Mouse (Mus musculus) gastrocnemius, postnatal 25 days (tissue): ENCODE measurements around the gene Banf2. TPM values are rescaled to one million over a fixed set of nuclear protein-coding genes. Genes with fewer than 3 reads are reported as not detected.

Source experiments
- DNase-seq: peaks from one replicate; pipeline ENCODE4 v3.0.0; 2022
- total RNA-seq, 2 experiments: library from RNA; stranded (reverse); gene quantifications; 1 replicate in 1 of 2; 2 replicates in 1 of 2; pipeline ENCODE4 v1.2.3; 2021

Banf2 gene
- total RNA-seq, 2 experiments from 2014 or later = not detected

DNA sequence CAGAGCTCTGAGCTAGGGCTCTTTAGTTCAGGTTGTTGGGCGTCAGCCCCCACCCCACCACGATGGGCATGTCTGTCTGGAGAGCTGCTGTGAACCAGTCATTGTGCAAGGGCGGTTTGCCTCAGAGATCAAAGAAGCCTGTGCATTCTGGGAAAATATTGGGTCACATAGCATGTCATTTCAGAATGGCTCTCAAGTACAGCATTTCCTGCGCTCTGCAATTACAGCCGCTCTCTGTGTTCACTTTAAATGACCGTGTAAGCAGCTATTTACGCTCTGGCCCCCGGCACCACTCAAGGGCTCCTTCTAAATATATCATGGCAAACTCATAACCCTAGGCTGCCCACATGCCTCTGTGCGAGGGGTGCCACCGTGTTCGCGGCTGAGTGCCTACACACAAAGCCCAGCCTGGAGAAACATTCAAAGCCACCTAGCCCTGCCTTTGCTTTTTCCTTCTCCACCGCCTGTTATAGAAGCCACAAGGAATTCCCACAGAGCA lies 68.7 kb downstream of the Banf2 start:
- DNase-seq = no peak

DNA sequence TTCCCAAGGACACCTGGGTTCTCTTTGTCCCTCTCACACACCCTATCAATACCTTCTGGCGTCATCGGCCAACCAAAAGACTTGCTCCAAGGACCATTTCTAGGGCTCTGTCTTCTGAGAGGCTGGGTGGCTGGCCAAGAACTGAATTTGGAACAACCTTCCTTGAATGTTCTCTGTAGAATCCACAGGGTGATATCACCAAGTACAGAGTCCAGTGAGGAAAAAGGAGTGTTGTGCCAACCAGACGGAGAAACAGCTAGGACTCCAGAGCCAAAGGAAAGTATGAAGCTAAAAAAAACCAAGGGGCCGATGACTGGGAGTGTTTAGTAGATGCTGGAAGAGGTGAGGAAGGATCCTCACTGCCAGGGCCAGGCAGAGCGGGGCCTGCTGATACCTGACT lies 74.5 kb downstream of the Banf2 start:
- peak; percentile 17 for DNase-seq

DNA sequence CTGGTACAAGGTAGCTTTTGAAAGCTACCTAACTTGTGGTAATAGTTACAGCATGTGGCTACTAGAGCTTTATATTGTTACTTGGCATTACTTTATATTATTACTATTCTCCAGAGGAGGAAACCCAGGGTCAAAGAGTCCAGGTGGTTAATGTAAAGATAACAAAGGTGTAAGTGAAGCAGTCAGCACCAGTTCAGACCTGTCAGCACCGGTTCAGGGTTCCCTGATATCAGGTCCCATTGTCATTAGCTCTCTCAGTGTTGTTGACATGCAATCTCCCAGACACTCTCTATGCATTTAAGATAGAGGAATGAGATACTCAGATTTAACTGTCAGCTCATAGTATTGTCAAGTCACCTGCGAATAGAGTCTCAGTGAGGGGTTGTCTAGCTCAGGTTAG lies 75.0 kb downstream of the Banf2 start:
- no peak for DNase-seq

DNA sequence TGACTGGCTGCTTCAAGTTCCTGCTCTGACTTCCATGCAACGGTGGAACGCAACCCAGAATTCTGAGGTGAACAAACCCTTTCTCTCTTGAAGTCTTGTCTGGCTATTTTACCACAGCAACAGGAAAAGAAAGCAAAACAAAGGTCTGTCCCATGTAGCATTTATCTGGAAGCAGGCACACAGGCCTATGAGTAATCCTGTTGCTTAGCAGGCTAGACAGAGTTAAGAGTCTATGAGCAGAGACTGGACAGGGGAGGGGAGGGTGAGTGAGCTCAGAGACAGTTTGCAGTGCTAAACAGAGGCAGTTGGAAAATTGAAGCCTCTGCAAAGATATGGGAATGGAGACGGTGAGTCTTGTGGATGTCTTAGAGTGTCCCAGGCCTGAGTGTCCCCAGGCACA lies 75.5 kb downstream of the Banf2 start:
- no peak for DNase-seq

DNA sequence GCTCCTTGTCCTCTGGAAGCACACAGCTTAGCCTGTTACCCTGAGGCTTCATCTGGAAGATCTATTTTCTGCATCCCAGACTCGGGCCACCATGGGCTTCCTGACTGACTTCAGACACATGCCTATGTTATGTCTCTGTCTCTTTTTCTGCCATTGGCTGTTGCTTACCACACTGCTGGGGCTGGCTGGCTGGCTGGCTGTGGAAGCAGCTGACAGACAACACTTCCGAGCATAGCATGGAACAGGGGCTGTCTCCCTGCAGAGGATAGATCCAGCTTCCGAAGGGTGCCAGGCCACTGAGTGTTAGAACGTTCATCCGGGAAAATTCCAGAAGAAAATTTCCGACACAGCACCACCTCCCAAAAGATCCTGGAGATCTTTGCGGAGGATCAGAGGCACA lies 79.1 kb downstream of the Banf2 start:
- DNase-seq = no peak

DNA sequence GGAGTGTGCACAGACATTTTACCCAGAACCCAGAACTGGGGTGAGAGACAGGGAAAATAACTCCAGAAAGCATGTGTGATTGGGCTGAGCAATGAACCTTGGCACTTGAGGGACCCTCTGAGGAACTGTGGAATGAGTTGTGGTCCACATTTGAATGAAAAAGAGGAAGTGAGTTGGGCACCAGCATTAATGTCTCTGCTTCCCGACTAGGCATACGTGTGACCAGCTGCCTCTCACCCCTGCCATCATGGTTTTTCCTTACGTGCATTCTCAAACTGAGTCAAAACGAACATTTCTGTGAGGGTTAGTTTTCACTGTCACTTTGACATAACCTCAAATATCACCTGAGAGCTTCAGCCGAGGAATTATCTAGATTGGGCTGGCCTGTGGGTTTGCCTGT lies 79.8 kb downstream of the Banf2 start:
- DNase-seq = no peak

DNA sequence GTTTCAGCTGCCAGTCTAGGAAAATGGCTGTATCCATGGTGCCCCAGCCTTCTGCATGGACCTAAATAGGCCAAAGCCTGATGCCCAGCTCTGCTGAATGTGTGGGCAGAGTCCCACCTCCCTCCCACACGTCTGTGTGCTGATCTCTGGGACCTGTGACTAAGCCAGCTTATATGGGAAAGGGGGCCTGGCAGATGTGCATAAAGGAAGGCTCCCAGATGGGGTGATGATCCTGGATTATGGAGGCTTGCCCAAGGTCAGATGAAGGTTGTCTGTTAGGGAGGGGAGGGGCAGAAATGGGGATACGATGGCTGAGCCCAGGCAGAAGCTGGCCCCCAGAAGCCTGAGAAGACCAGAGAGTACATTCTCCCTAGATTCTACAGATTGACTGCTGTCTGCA lies 85.2 kb downstream of the Banf2 start:
- DNase-seq = no peak

DNA sequence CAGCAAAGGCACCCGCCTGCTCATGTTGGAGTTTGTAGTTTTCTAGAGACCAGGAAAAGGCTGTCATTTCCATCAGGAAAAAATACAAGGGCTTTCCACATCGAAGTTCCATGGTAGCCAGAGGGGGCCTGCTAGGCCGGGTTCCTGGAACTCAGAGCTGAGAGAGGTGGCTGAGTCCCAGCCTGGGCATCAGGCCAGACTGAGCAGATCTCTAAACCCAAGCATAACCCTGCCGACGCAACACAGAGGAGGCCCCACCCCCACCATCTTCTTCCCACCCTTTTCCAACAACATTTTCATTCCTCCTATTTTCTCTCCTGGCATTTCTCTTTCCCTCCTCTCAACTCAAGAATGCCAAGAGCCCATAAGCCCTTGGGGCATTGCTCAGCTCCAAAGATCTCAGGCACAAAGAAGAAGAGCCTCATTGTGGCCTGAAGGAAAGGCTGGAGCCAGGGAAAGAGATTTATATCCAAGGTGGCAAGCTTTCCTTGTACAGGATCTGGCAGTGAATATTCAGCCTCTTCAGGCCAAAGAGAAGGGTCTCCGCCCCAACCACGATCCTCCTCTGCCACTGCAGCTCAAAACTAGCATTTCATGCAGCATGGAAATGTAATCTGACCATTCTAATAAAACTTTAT lies 87.4 kb downstream of the Banf2 start:
- DNase-seq = peak; percentile 79

DNA sequence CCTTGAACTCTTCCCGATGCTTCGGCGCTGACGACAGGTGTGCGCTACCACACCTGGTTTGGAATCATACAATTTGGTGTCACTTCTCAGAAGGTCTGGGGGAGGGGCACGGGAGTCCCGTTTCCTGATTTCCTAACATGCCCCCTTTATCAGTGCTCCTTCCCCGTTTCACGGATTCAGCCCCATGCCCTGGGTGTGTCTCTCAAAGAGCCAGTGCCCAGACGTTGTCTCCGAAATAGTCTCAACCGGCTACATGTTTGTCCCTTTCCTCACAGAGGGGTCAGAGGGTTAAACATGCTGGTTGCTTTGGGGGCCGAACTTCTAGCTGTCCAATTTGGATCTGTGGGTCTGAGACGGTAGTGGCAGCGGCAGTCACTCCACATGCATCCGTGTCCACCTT lies 89.2 kb downstream of the Banf2 start:
- no peak for DNase-seq

Other genes with a start within 250 kb of the Banf2 start
- gene Bfsp1, start 169.9 kb upstream of the Banf2 start, total RNA-seq = under 1 TPM; 0.26 to 0.46 TPM
- 10 to 100 TPM; 26.4 to 41.7 TPM for gene Dstn, start 117.7 kb upstream of the Banf2 start, total RNA-seq
- 10 to 100 TPM; 43.4 to 55.8 TPM for gene Rrbp1, start 21.8 kb upstream of the Banf2 start, total RNA-seq
- 1 to 10 TPM; 6.0 to 6.5 TPM for gene Mgme1, start 237.6 kb downstream of the Banf2 start, total RNA-seq
- 10 to 100 TPM; 39.6 to 39.8 TPM for gene Snx5, start 237.8 kb downstream of the Banf2 start, total RNA-seq